Mouse (Mus musculus): ENCODE data around the gene Tsc22d4.
"Not testable (repeated sequence)": the region's sequence is repeated elsewhere in the genome, so short reads cannot be mapped to it uniquely, and the experiment has no call there.

Tsc22d4 gene

DNA sequence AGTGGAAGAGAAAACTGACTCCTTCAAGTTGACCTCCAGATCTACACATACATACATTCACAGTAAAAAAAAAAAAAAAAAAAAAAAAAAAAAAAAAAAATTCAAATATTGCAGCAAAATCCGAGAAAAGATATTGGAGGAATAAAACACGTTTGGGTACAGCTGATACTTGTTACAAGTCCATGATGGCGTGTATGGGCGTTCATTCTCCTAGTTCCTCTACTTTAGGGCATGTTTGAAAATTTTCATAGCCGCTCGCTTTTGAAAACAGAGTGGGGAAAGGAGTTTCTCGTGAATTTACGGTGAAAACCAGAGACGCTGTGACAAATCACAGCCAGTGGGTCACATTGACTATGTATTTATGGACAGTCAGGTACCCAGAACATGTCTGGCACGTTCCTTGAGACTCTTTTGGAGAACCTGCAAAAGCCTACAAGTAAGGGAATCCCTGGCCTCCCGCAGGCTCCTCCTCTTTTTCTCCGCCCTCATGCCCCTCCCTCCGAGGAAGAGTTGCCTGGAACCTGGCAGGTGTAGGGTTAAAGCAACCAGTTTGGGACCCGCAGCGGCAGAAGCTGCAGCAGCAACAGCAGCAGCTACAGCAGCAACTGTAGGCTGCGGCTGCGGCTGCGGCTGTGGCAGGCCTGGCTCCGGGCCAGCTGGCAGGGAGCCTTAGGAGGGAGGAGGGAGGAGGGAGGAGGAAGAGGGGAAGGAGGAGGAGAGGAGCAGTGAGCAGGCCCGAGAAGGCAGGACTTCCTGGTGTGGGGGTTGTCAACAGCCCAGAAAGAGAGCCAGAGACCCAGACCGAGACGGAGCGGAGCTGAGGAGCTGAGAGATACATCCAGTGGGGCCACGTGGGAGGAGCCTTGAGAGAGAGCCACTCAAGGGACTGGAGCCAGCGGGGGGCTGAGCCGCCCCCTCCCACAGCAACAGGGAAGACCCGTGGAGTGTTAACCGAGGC, at the start of gene Tsc22d4:
TSS of gene Tsc22d4 (plus strand) at position 517 of the 958 bp plus-strand sequence.
- peak; percentile 93 to 96 for DNase-seq (ENCODE audit: low spot score in 2 of 2)

DNA sequence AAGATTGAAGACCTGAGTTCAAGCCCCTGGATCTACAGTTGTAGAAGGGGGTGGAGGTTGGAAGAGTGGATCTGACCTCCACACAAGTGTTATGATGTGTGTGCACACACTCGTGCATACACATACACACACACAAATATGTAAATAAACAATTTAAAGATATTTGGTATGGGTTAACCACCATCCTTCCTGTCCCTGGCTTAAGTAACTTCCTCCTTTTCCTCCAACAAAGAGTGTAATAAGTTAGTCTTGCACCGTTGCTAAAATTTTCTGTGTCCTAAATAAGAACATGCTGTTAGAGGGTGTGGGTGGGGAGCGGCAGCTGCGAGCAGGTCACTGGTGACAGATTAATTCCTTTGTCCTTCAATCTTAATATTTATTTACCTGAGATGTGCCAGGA, 49.6 kb upstream of the Tsc22d4 start:
- DNase-seq (ENCODE audit: low spot score in 2 of 2): no peak

DNA sequence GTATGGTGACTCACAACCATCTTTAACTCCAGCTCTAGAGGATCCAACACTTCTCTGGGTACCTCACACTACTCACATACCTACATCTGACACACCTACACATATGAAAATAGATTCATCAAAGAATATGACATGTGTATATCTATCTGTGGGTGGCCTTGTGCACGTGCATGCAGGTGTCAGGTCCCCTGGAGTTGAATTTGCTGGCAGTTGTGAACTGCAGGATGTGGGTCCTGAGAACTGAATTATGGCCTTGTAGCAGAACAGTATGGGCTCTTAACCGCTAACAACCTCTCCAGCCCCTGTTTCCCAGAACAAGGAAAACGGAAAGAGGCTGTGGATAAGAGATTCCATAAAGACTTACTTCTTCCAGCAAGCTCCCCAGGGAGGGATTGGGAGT, 46.5 kb upstream of the Tsc22d4 start:
- DNase-seq (ENCODE audit: low spot score in 2 of 2): no peak

DNA sequence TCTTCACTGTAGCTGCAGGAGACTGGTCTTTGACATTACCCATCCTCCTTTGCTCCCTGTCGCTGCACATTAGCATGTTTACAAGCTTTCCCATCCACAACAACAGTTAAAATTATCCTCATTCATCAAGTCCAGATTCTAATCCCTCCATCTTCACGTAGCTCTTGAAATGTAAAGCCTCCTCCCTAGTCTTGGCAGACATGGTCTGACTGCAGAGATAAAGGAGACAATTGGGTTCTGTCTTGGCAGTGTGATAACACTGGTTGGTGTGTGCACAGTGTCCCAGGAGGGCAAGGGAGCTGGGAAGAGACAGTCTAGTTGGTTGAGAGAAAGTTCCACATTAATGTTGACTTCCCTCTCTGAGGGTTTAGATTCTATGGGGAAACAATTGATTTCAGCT, 45.7 kb upstream of the Tsc22d4 start:
- DNase-seq (ENCODE audit: low spot score in 2 of 2): no peak

DNA sequence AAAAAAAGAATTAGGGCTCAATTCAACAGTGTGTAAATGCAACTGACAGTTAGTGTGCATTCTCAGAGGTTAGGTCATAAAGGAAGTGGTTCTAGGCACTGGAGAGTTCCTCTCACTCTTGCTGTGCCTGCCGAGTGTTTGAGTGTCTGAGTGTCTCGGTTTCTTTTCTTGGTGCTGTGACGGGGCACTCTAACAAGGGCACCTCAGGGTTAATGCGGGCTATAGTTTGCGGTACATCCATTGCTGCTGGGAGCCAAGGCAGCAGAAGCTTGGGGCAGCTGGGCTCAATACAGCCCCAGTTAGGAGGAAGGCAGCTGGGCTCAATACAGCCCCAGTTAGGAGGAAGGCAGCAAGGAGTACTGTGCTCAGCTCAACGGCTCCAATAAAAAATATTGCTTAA, 40.3 kb upstream of the Tsc22d4 start:
- DNase-seq (ENCODE audit: low spot score in 2 of 2): no peak

DNA sequence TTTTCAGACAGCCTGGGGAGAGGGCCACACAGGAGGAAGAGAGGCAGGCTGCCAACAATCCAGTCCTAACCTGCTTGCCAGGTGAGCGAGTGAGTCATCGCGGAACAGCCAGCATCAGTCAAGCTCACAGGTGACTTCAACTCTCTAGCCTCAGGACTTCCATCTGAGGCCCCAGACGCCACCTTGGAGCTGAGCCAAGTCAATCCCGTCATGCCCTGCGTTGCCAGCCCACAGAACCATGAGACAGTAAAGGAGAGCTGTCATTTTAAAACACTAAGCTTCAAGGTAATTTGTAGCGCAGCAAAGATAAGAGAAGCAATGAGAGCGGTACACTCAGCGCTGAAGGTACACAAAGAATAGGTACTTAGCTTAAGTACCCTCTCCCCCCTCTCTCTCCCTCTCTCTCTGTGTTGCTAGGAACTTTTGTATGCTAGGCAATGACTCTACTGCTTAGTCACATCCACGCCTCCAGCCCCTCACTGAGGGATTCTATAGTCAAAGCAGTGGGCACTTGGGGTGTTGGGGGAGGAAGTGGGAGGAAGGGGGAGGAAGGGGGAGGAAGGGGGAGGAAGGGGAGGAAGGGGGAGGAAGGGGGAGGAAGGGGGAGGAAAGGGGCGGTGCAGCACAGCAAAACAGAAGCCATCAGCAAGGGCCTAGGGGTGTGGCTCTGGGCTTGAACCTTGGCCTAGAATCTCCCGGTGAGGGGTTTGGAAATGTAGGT, 38.5 kb upstream of the Tsc22d4 start:
- peak in 1 of 2 experiments; percentile 50 for DNase-seq (ENCODE audit: low spot score in 2 of 2)

DNA sequence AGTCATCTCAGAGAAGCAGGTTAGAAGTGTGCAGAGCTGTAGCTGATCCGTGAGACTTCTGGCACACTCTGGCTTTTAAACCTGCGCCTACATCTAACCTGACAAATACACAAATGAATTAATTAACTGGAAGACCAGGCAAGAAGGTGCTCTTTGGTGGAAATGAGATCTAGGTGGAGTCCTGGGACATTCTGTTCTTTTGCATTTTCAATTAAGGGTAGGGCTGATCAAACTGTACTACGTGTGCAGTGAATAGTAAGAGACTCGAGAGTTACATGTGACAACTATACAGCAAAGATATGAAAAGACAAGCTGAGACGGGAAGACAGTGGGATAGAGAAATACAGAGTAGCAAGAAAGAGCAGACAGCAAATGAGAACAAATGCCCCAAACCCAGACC, 32.1 kb upstream of the Tsc22d4 start:
- DNase-seq (ENCODE audit: low spot score in 2 of 2): no peak

DNA sequence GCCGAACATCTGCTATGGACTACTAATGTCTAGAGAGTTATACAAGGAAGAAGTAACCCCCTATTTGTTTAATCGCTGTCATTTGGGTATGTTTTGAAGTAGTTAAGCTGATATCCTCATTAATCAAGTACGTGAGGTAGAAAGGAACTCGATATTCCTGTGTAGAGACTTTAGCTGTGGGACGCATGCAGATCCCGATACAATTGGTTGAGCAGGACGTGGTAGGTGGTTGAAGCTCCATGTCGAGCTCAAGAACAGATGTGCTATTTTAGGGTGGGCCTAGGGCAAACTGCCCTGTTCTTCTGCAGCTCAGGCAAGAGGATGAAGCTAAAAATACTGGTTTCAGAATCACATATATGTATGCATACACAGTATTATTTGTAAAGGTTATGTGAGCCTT, 29.8 kb upstream of the Tsc22d4 start:
- no peak for DNase-seq (ENCODE audit: low spot score in 2 of 2)

DNA sequence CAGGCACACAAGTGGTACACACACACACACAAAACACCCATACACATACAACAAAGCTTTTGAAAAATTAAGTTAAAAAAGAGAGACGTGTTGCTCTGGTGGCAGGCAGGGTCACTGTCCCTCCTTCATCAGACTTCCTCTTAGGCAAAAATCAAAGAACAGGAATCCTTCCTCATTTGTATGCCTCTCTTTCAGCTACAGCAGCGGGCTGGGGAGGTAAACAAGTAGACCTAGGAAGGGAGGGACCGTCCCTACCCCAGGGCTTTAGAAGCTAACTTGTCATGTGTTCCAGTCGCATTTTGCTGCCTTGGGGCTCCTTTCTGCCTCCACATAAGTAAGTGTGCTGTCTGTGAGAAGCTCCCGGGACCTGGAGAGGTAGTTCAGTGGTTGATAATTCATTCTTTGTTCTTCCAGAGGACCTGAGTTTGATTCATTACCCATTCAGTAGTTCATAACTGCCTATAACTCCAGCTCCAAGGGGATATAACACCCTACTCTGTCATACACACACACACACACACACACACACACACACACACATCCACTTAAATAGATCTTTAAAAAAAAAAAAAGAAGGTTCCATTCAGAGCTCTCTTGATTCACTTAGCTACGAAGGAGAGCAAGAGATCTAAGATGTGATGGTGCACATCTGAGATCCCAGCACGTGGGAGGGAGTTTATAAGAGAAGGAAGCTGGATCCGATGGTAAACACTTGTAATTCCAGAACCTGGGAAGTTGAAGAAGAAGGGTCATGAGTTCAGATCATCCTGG, 27.3 kb upstream of the Tsc22d4 start:
- DNase-seq (ENCODE audit: low spot score in 2 of 2): no peak

DNA sequence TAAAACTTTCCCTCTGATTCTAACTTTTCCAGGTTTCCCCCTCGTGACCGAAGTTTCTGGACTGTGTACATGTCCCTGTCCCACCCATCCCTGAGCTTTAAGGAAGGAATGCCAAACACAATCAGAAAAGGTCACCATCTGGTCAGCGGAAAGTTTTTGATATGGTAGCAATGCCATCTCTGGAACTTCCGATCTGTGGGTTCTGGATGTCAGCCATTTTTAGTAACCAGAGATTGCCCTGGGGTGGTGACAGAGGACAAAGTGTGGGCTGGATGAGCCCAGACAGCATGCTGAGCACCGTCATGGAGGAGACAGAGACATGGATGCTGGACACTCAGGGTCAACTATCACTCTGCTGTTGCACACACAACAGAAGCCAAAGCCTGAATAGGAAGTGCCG, 26.4 kb upstream of the Tsc22d4 start:
- no peak for DNase-seq (ENCODE audit: low spot score in 2 of 2)

DNA sequence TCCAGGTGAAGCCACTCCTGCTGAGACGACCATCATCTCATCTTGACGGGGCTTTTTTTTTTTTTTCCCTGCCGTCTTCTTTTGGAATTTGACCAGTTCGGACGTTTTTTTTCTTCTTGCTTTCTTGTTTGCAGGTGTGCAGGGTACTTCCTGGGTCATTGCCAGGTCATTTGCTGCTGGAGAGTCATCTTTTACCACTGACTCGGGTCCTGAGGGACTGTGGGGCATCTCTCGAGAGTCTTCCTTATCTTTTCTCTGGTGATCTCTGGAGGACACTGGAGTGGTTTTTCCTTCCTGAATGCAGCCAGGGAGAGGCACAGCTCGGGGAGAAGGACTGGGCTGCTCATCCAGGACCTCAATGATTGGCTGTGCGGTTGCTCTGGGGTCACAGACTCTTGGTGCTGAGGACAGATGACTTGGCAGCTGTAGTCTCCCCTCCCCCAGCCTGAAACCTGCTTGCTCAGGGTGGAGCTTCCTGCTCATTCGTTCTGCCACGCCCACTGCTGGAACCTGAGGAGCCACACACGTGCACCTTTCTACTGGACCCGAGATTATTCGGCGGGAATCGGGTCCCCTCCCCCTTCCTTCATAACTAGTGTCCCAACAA, 24.9 kb upstream of the Tsc22d4 start:
- not testable (repeated sequence) for DNase-seq (ENCODE audit: low spot score in 2 of 2)

DNA sequence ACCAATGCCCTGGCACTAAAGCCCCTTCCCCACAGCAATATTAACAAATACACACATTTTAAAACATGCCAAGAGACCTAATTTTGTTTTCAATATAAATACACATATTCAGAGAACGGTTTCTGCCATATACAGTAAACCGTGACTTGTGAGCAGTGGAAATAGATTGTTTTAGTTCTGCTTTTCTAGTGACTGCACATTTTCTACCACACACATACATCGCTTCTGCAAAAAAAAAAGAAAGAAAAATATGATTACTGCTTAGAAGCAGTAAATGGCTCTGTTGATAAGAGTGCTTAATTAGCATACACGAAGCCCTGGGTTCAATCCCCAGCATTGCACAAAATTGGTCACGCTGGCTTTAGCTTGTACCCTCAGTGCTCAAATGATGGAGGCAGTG, 21.7 kb upstream of the Tsc22d4 start:
- DNase-seq (ENCODE audit: low spot score in 2 of 2): no peak

DNA sequence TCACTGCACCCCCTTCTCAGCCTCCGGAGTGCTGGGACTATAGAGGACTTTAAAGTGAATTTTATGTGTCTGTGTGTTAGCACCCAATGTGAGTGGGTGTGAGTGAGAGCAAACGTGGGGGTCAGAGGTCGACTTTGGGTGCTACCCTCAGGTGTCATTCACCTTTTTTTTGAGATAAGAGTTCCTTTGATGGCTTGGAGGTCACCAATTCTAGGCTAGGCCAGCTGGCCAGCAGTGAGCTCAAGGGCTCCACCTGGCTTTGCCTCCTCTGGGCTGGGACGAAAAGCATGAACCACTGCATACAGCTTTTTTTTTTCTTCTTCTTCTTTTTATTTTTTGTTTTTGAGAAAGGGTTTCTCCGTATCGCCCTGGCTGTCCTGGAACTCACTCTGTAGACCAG, 18.8 kb upstream of the Tsc22d4 start:
- DNase-seq (ENCODE audit: low spot score in 2 of 2): no peak

DNA sequence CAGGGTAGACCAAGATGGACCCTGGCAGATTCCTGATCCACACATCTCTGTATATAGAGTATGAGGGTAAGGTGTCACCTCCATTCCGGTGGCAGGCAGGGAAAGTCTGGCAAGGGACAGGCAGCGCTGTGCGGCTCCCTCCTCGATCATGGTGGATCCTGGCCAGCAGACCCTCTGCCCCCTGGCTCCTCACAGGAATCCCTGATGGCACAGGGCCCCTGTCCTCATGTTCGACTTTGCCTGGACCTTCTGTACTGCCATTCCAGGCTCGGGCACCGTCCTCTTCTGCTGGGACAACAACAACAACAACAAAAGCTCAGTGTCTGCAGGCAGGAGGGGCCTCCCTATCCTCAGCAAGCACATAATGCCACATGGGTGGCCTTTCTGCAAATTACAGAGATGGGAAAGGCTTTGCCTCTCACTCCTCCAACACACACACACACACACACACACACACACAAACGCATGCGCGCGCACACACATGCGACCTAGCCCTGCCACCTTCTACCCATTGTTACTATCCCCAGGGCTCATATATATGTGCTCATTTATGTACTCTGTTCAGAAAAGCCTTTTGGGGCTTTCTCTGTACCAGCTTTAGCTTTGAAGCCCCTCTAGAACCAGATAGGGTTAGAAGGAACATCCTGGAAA, 11.8 kb upstream of the Tsc22d4 start:
- no peak for DNase-seq (ENCODE audit: low spot score in 2 of 2)

DNA sequence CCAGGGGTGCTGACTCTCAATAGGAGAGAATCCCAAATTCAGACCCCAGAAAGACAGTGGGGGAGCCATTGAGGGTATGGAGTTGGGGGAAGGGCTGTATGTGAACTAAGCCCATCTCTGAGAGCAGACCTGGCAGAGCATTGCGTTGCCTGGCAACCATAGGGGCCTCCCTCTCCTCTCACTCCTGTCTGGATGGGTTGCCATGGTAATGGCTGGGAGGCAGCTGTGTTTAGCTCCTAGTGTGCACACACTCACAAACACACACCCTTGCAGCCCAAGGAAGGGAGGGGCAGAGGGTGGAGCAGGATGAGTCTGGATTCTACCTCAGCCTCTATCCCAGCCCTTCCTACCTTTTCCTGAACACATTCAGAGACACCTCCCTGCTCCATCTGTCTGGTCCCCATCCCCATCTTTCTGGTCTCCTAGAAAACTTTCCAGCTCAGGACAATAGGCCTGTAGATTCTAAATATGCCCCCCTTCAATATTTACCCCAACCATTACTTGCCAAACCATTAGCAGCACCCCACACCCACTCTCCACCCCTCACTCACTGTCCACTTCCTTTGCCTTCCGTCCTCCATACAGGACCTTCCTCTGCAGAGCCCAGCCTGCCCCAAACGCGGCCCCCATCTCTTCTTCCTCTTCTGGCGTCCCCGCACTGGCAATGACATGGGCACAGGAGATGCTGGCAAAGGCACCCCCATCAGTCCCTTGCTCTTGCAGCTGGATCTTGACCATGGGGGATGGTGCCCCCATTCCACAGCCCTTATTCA, 11.1 kb upstream of the Tsc22d4 start:
- DNase-seq (ENCODE audit: low spot score in 2 of 2): peak; percentile 95 to 99

DNA sequence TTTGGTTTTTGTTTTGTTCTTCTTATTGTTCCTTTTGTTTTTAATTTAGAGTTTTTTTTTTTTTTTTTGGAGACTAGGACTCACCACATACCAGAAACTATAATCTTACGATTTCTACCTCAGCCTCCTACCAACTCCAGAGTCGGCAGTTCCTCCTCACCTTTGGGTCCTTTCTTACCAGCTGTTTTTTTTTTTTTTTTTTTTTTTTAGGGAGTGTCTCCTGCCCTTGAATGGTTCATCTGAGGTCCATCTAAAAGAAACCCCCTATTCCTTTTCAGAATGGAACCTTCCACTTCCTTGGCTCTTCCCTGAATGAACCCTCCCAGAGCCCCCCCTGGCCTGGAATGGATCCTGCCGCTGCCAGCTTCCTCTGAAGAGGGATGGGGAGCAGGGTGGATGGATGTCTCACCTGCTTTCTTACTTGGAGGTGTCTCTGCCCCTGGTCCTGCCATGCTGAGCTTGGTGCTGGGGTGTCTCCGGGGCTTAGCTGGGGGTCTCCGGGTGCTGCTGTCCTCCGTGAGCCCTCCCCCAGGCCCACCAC, 8.1 kb upstream of the Tsc22d4 start:
- peak in 1 of 2 experiments; percentile 73 for DNase-seq (ENCODE audit: low spot score in 2 of 2)

DNA sequence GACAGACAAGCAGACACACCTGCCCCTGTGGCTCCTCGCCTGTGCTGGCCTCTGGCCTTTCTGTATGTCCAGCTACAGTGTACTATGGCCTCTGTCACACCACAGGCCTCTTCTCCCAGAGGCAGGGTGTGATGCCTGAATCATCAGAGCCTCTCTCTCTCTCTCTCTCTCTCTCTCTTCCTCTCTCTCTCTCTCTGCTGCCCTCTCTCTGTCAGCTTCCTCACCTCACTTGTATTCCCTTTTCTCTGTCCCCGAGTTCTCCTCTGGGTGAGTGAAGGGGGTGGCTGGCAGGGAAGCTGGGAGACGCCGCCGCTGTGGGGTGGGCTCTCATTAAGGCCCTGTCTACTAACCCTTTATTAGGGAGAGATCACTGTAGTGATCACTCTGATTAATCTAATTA, 7.0 kb upstream of the Tsc22d4 start:
- no peak for DNase-seq (ENCODE audit: low spot score in 2 of 2)

DNA sequence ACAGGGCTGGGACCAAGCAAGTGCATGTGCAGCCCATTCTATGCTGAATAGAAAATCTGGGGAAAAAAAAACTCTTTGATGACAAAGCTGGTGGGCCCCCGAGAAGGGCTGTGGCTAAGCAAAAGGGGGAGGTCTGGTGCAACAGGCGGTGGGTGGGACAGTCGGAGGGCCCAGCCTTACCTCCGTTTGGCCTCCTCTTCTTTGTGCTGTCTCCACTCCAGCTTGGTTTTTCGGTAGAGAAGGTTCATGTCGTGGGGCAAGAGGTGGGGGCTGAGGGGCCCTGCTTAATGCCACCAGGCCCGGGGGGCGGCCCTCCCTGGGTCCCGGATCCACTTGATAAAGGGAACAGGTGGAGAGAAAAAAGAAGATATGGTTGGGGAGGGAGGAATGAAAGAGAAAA, 6.1 kb upstream of the Tsc22d4 start:
- no peak for DNase-seq (ENCODE audit: low spot score in 2 of 2)

DNA sequence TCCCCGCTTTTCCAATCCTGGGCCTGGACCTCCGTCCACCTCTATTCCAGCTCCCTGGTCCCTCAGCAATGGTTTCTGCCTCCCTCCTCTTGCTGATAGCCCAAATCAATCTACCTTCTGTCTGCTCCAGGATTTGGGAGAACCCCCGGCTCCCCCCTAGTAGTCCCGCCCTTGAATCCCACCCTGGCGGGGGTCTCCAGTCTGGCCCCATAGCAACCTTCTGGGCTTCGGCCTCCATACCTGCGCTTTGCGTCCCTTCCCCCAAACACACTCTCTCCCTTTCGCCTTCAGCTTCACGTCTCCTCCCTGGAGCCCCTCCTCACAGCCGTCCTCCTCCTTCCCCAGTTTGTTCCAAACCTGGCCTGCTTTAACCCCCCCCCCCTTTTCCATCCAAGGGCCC, 5.0 kb upstream of the Tsc22d4 start:
- no peak for DNase-seq (ENCODE audit: low spot score in 2 of 2)
